Mouse (Mus musculus) liver, embryonic 13.5 days (tissue): Measurements from ENCODE around the gene Nebl. TPM values are rescaled to one million over a fixed set of nuclear protein-coding genes. Genes with fewer than 3 reads are reported as not detected.
"Not testable (repeated sequence)": the region's sequence is repeated elsewhere in the genome, so short reads cannot be mapped to it uniquely, and the experiment has no call there.

Source experiments
- ATAC-seq: fragments of 200-750 bp; cut with Nextera tagmentation; 2 replicates; pipeline ENCODE4 v1.8.0; 2017; ENCODE audit warnings: low read depth, mild to moderate bottlenecking, moderate number of reproducible peaks, moderate library complexity
- DNase-seq: peaks from one replicate; pipeline ENCODE4 v3.0.0; 2022
- H3K27ac ChIP-seq: fragments of 300-500 bp; sonication (generic); 2 replicates; pipeline ENCODE4 v1.5.1; 2015; ENCODE audit warnings: moderate library complexity, mild to moderate bottlenecking, inconsistent platforms
- H3K27me3 ChIP-seq: fragments of 300-500 bp; sonication (generic); 2 replicates; pipeline ENCODE4 v1.6.1; 2015; ENCODE audit warnings: mild to moderate bottlenecking, inconsistent platforms
- H3K36me3 ChIP-seq: fragments of 300-500 bp; sonication (generic); 2 replicates; pipeline ENCODE4 v1.6.1; 2015; ENCODE audit warnings: mild to moderate bottlenecking, inconsistent platforms
- H3K4me1 ChIP-seq: fragments of 300-500 bp; sonication (generic); replicated peaks from 2 replicates; pipeline ENCODE4 v1.6.1; 2015; ENCODE audit warnings: inconsistent platforms
- H3K4me2 ChIP-seq: fragments of 300-500 bp; sonication (generic); 2 replicates; pipeline ENCODE4 v1.6.1; 2015; ENCODE audit warnings: inconsistent platforms, mild to moderate bottlenecking, moderate library complexity
- H3K4me3 ChIP-seq: fragments of 300-500 bp; sonication (generic); replicated peaks from 2 replicates; pipeline ENCODE4 v1.5.1; 2015; ENCODE audit warnings: mild to moderate bottlenecking, inconsistent platforms
- H3K9ac ChIP-seq: fragments of 300-500 bp; sonication (generic); 2 replicates; pipeline ENCODE4 v1.6.1; 2015; ENCODE audit warnings: mild to moderate bottlenecking, inconsistent platforms
- H3K9me3 ChIP-seq: fragments of 300-500 bp; sonication (generic); replicated peaks from 2 replicates; pipeline ENCODE4 v1.6.1; 2016; ENCODE audit warnings: inconsistent platforms
- WGBS: fragments of 180-500 bp; shearing (Covaris S2); methylation state at CpG from one replicate; pipeline ENCODE4 v1.1.7; 2015; ENCODE audit not compliant: insufficient replicate concordance; 5-methylcytosine and 5-hydroxymethylcytosine counted together
- microRNA-seq: library from miRNA; unstranded; fragments of <30 nt; microRNA quantifications from one replicate; pipeline ENCODE4, GENCODE M21; 2016
- polyA plus RNA-seq: library from polyadenylated mRNA; unstranded; fragments of >200 nt; fragmentation: Nextera tagmentation; extraction: Ambion mirVana; gene quantifications from 2 replicates; pipeline ENCODE4 v1.2.1, GENCODE M21; 2015

The Nebl gene
- polyA plus RNA-seq, 1 experiment from 2014 or later: 0.33 TPM

DNA sequence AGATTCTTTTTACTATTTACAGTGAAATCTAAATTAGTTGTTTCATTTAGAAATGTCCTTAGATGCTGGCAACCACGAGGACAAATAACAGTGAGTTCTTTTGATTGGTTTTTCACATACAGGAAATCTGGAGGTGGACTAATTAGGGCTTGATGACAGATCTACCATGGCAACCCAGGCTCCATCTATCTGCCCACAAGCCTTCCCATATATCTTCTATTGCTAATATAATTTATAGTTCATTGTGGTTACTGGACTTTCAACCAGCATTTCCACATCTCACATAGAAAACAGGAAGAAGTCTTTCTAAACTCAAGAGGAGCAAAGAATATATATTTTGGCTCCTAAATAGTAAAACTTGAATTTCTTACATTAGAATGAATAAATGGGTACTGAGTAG is 433.8 kb downstream of the Nebl start:
- ATAC-seq (no peak), DNase-seq (no peak)
- no peak overlapping the region for H3K4me2 ChIP-seq
- no peaks in the 10 kb centered on the region for H3K36me3 ChIP-seq
- H3K4me1 ChIP-seq: no peaks in the 10 kb centered on the region
- no peaks in the 10 kb centered on the region for H3K27me3 ChIP-seq
- no peaks in the 10 kb centered on the region for H3K9me3 ChIP-seq
- 43% methylated on average over 1 of the region's 1 CpGs for WGBS
- no peak overlapping the region for H3K4me3 ChIP-seq
- no peak overlapping the region for H3K9ac ChIP-seq
- H3K27ac ChIP-seq: no peak overlapping the region

GRCm38 (mm10) chr2:17295257-17295656 is 436.0 kb downstream of the Nebl start:
- not testable (repeated sequence) for H3K36me3 ChIP-seq, H3K4me1 ChIP-seq, H3K27me3 ChIP-seq, H3K4me2 ChIP-seq, DNase-seq, ATAC-seq, H3K9me3 ChIP-seq, H3K4me3 ChIP-seq, H3K9ac ChIP-seq, H3K27ac ChIP-seq
- WGBS: 61% methylated on average over 4 of the region's 5 CpGs

Small RNAs within 50 kb of the gene (microRNA-seq; reads per million reads assigned to microRNA genes)
- not detected for gene Mir6419
